Mouse (Mus musculus) liver, postnatal 0 days (tissue): Measurements from ENCODE around the gene Rbbp9.
"Not testable (repeated sequence)": the region's sequence is repeated elsewhere in the genome, so short reads cannot be mapped to it uniquely, and the experiment has no call there.

Source experiments
- CTCF ChIP-seq: sonication (generic); IDR thresholded peaks from 2 replicates; pipeline ENCODE4 v1.5.1; 2016; ENCODE audit warnings: antibody characterized with exemption, low read depth
- EP300 ChIP-seq: IDR thresholded peaks from 2 replicates; pipeline ENCODE4 v1.6.1; 2016; ENCODE audit warnings: antibody characterized with exemption, low read depth, mild to moderate bottlenecking

DNA sequence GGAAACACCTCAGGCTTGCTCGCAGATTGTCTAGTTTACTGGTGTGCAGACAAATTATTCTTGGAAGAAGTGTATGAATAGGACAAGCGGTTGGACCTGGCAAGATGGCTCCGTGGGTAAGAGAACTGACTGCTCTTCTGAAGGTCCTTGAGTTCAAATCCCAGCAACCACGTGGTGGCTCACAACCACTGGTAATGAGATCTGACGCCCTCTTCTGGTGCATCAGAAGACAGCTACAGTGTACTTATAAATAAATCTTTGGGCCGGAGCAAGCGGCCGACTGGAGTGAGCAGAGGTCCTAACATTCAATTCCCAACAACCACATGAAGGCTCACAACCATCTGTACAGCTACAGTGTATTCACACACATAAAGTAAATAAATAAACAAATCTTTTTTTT, 42.4 kb upstream of the Rbbp9 start:
- TF ChIP-seq CTCF: 0 out of 2 replicates have a peak, but pooled peaks have one; percentile 14
- not testable (repeated sequence) for TF ChIP-seq EP300
